Mouse (Mus musculus): ENCODE results near the gene Mark3. TPM values are rescaled to one million over a fixed set of nuclear protein-coding genes. Genes with fewer than 3 reads are reported as not detected.

Mark3 gene
- polyA plus RNA-seq, 1 experiment from 2014 or later: 73.6 TPM

GRCm38 (mm10) chr12:111672176-111672575 lies 97.9 kb downstream of the Mark3 start, which contains the start of gene Ckb:
TSS of gene Ckb (minus strand) at chr12:111672338.
- 0% methylated on average over 28 of the region's 31 CpGs for WGBS
- no peaks in the 10 kb centered on the region for H3K9me3 ChIP-seq (ENCODE audit: control insufficient read depth, low read length)
- H3K36me3 ChIP-seq (ENCODE audit: control insufficient read depth, insufficient read depth, low read length): no peaks in the 10 kb centered on the region

GRCm38 (mm10) chr12:111672581-111672980 lies 98.3 kb downstream of the Mark3 start:
- peak overlapping the region; percentile 54; the same call in 1 of the 2 replicates for H3K9ac ChIP-seq (ENCODE audit: low read depth, low read length)

More at GRCm38 (mm10) chr12:111672176-111672575, 97.9 kb downstream of the Mark3 start, which contains the start of gene Ckb:
- Histone ChIP-seq H3K4me1 (ENCODE audit: control insufficient read depth, insufficient read depth, low read length) (peaks cover 30% of the 10 kb centered on the region), H3K4me3 (ENCODE audit: low read length) (peak within 1 kb of the TSS; percentile 60), H3K4me2 (replicated peaks; ENCODE audit: low read depth, low read length) (peak within 1 kb of the TSS; percentile 92), H3K9ac (ENCODE audit: low read depth, low read length) (peak within 1 kb of the TSS; percentile 54), H3K27ac (ENCODE audit: low read depth, low read length) (no peak within 1 kb of the TSS), H3K27me3 (ENCODE audit: control insufficient read depth, insufficient read depth, low read length) (peaks cover 42% of the 10 kb centered on the region)
- ATAC-seq (ENCODE audit: low FRiP score, low TSS enrichment): peak; percentile 36

GRCm38 (mm10) chr12:111674850-111675486 lies 100.6 kb downstream of the Mark3 start:
- Histone ChIP-seq H3K4me2 (replicated peaks; ENCODE audit: low read depth, low read length) (no peak overlapping the region), H3K36me3 (ENCODE audit: control insufficient read depth, insufficient read depth, low read length) (no peaks in the 10 kb centered on the region; the same call in 1 of the 2 replicates), H3K9ac (ENCODE audit: low read depth, low read length) (no peak overlapping the region), H3K27me3 (ENCODE audit: control insufficient read depth, insufficient read depth, low read length) (peaks cover 42% of the 10 kb centered on the region), H3K4me1 (ENCODE audit: control insufficient read depth, insufficient read depth, low read length) (peaks cover 34% of the 10 kb centered on the region), H3K9me3 (ENCODE audit: control insufficient read depth, low read length) (no peaks in the 10 kb centered on the region), H3K27ac (ENCODE audit: low read depth, low read length) (no peak overlapping the region), H3K4me3 (ENCODE audit: low read length) (no peak overlapping the region)
- WGBS: 78% methylated on average over 2 of the region's 2 CpGs
- no peak for ATAC-seq (ENCODE audit: low FRiP score, low TSS enrichment)

More at GRCm38 (mm10) chr12:111672581-111672980, 98.3 kb downstream of the Mark3 start:
- H3K9me3 ChIP-seq (ENCODE audit: control insufficient read depth, low read length): no peaks in the 10 kb centered on the region
- H3K4me2 ChIP-seq (replicated peaks; ENCODE audit: low read depth, low read length): peak overlapping the region; percentile 92
- no peak for ATAC-seq (ENCODE audit: low FRiP score, low TSS enrichment)
- peaks cover 34% of the 10 kb centered on the region for H3K4me1 ChIP-seq (ENCODE audit: control insufficient read depth, insufficient read depth, low read length)
- no peaks in the 10 kb centered on the region for H3K36me3 ChIP-seq (ENCODE audit: control insufficient read depth, insufficient read depth, low read length)
- peaks cover 42% of the 10 kb centered on the region for H3K27me3 ChIP-seq (ENCODE audit: control insufficient read depth, insufficient read depth, low read length)
- H3K27ac ChIP-seq (ENCODE audit: low read depth, low read length): no peak overlapping the region
- peak overlapping the region; percentile 60 for H3K4me3 ChIP-seq (ENCODE audit: low read length)
- 13% methylated on average over 12 of the region's 12 CpGs for WGBS

GRCm38 (mm10) chr12:111675797-111676580 lies 101.7 kb downstream of the Mark3 start:
- Histone ChIP-seq H3K4me2 (replicated peaks; ENCODE audit: low read depth, low read length) (no peak overlapping the region), H3K36me3 (ENCODE audit: control insufficient read depth, insufficient read depth, low read length) (peaks cover 7% of the 10 kb centered on the region), H3K9ac (ENCODE audit: low read depth, low read length) (no peak overlapping the region), H3K4me3 (ENCODE audit: low read length) (no peak overlapping the region), H3K27ac (ENCODE audit: low read depth, low read length) (no peak overlapping the region), H3K9me3 (ENCODE audit: control insufficient read depth, low read length) (no peaks in the 10 kb centered on the region), H3K4me1 (ENCODE audit: control insufficient read depth, insufficient read depth, low read length) (peaks cover 30% of the 10 kb centered on the region), H3K27me3 (ENCODE audit: control insufficient read depth, insufficient read depth, low read length) (peaks cover 35% of the 10 kb centered on the region)
- no peak for ATAC-seq (ENCODE audit: low FRiP score, low TSS enrichment)
- 82% methylated on average over 6 of the region's 6 CpGs for WGBS

GRCm38 (mm10) chr12:111677421-111677820 lies 103.1 kb downstream of the Mark3 start:
- Histone ChIP-seq H3K9me3 (ENCODE audit: control insufficient read depth, low read length) (no peaks in the 10 kb centered on the region), H3K27ac (ENCODE audit: low read depth, low read length) (peak overlapping the region; percentile 96), H3K4me2 (replicated peaks; ENCODE audit: low read depth, low read length) (peak overlapping the region; percentile 91), H3K36me3 (ENCODE audit: control insufficient read depth, insufficient read depth, low read length) (peaks cover 13% of the 10 kb centered on the region), H3K4me3 (ENCODE audit: low read length) (peak overlapping the region; percentile 94), H3K4me1 (ENCODE audit: control insufficient read depth, insufficient read depth, low read length) (peaks cover 20% of the 10 kb centered on the region), H3K9ac (ENCODE audit: low read depth, low read length) (peak overlapping the region; percentile 82), H3K27me3 (ENCODE audit: control insufficient read depth, insufficient read depth, low read length) (peaks cover 22% of the 10 kb centered on the region)
- 19% methylated on average over 5 of the region's 5 CpGs for WGBS
- ATAC-seq (ENCODE audit: low FRiP score, low TSS enrichment): no peak; the same call in 1 of the 2 replicates

GRCm38 (mm10) chr12:111677882-111678669 lies 103.8 kb downstream of the Mark3 start, which contains the start of gene Trmt61a:
TSS of gene Trmt61a (plus strand) at chr12:111678105.
- no peaks in the 10 kb centered on the region for H3K9me3 ChIP-seq (ENCODE audit: control insufficient read depth, low read length)
- peaks cover 16% of the 10 kb centered on the region for H3K4me1 ChIP-seq (ENCODE audit: control insufficient read depth, insufficient read depth, low read length)
- peak; percentile 85 for ATAC-seq (ENCODE audit: low FRiP score, low TSS enrichment)
- H3K9ac ChIP-seq (ENCODE audit: low read depth, low read length): peak within 1 kb of the TSS; percentile 82
- H3K27me3 ChIP-seq (ENCODE audit: control insufficient read depth, insufficient read depth, low read length): peaks cover 15% of the 10 kb centered on the region
- peaks cover 16% of the 10 kb centered on the region for H3K36me3 ChIP-seq (ENCODE audit: control insufficient read depth, insufficient read depth, low read length)
- peak within 1 kb of the TSS; percentile 91 for H3K4me2 ChIP-seq (replicated peaks; ENCODE audit: low read depth, low read length)
- H3K4me3 ChIP-seq (ENCODE audit: low read length): peak within 1 kb of the TSS; percentile 94
- WGBS: under 1% methylated on average over 51 of the region's 51 CpGs
- peak within 1 kb of the TSS; percentile 96 for H3K27ac ChIP-seq (ENCODE audit: low read depth, low read length)

GRCm38 (mm10) chr12:111678670-111678933 lies 104.3 kb downstream of the Mark3 start:
- H3K9me3 ChIP-seq (ENCODE audit: control insufficient read depth, low read length): no peaks in the 10 kb centered on the region
- H3K4me2 ChIP-seq (replicated peaks; ENCODE audit: low read depth, low read length): peak overlapping the region; percentile 91
- peak overlapping the region; percentile 82 for H3K9ac ChIP-seq (ENCODE audit: low read depth, low read length)
- no peak for ATAC-seq (ENCODE audit: low FRiP score, low TSS enrichment)
- H3K27me3 ChIP-seq (ENCODE audit: control insufficient read depth, insufficient read depth, low read length): peaks cover 10% of the 10 kb centered on the region
- WGBS: 7% methylated on average over 13 of the region's 13 CpGs
- H3K27ac ChIP-seq (ENCODE audit: low read depth, low read length): no peak overlapping the region
- peaks cover 16% of the 10 kb centered on the region for H3K4me1 ChIP-seq (ENCODE audit: control insufficient read depth, insufficient read depth, low read length)
- H3K36me3 ChIP-seq (ENCODE audit: control insufficient read depth, insufficient read depth, low read length): peaks cover 16% of the 10 kb centered on the region
- H3K4me3 ChIP-seq (ENCODE audit: low read length): peak overlapping the region; percentile 94

- Histone ChIP-seq H3K4me3 (ENCODE audit: low read length) (peak overlapping the region; percentile 94), H3K9ac (ENCODE audit: low read depth, low read length) (peak overlapping the region; percentile 82; the same call in 1 of the 2 replicates), H3K27ac (ENCODE audit: low read depth, low read length) (no peak overlapping the region), H3K27me3 (ENCODE audit: control insufficient read depth, insufficient read depth, low read length) (peaks cover 6% of the 10 kb centered on the region; the same call in 1 of the 2 replicates), H3K4me2 (replicated peaks; ENCODE audit: low read depth, low read length) (peak overlapping the region; percentile 91), H3K9me3 (ENCODE audit: control insufficient read depth, low read length) (no peaks in the 10 kb centered on the region), H3K36me3 (ENCODE audit: control insufficient read depth, insufficient read depth, low read length) (peaks cover 16% of the 10 kb centered on the region), H3K4me1 (ENCODE audit: control insufficient read depth, insufficient read depth, low read length) (peaks cover 16% of the 10 kb centered on the region)
- ATAC-seq (ENCODE audit: low FRiP score, low TSS enrichment): no peak
- 45% methylated on average over 7 of the region's 7 CpGs for WGBS
Observed at GRCm38 (mm10) chr12:111678997-111679396, 104.7 kb downstream of the Mark3 start.

Data from kidney, embryonic 14.5 days (tissue).